Mouse (Mus musculus) limb, embryonic 13.5 days (tissue): ENCODE data around the gene Mllt10. TPM values are rescaled to one million over a fixed set of nuclear protein-coding genes. Genes with fewer than 3 reads are reported as not detected.
A peak's percentile ranks its signal among the peaks of the same experiment; 100 is the strongest.

Experiments used
- ATAC-seq: fragments of 200-750 bp; cut with Nextera tagmentation; 2 replicates; pipeline ENCODE4 v1.8.0; 2017; ENCODE audit warnings: low read depth, moderate number of reproducible peaks, moderate TSS enrichment; ENCODE audit not compliant: low FRiP score
- H3K27ac ChIP-seq: fragments of 300-500 bp; sonication (generic); 2 replicates; pipeline ENCODE4 v1.5.1; 2015; ENCODE audit warnings: inconsistent platforms, mild to moderate bottlenecking, moderate library complexity
- H3K27me3 ChIP-seq: fragments of 300-500 bp; sonication (generic); 2 replicates; pipeline ENCODE4 v1.6.1; 2015; ENCODE audit warnings: mild to moderate bottlenecking, inconsistent platforms
- H3K36me3 ChIP-seq: fragments of 300-500 bp; sonication (generic); 2 replicates; pipeline ENCODE4 v1.6.1; 2015; ENCODE audit warnings: inconsistent platforms, mild to moderate bottlenecking, moderate library complexity
- H3K4me1 ChIP-seq: fragments of 300-500 bp; sonication (generic); 2 replicates; pipeline ENCODE4 v1.6.1; 2015; ENCODE audit warnings: inconsistent platforms
- H3K4me2 ChIP-seq: fragments of 300-500 bp; sonication (generic); replicated peaks from 2 replicates; pipeline ENCODE4 v1.6.1; 2015; ENCODE audit warnings: inconsistent platforms, mild to moderate bottlenecking, moderate library complexity
- H3K4me3 ChIP-seq: fragments of 300-500 bp; sonication (generic); 2 replicates; pipeline ENCODE4 v1.5.1; 2015; ENCODE audit warnings: moderate library complexity, mild to moderate bottlenecking, inconsistent platforms
- H3K9ac ChIP-seq: fragments of 300-500 bp; sonication (generic); 2 replicates; pipeline ENCODE4 v1.6.1; 2015; ENCODE audit warnings: mild to moderate bottlenecking, inconsistent platforms
- H3K9me3 ChIP-seq: fragments of 300-500 bp; sonication (generic); 2 replicates; pipeline ENCODE4 v1.6.1; 2016; ENCODE audit warnings: inconsistent platforms
- WGBS: fragments of 180-500 bp; shearing (Covaris S2); methylation state at CpG from one replicate; pipeline ENCODE4 v1.1.7; 2015; 5-methylcytosine and 5-hydroxymethylcytosine counted together
- polyA plus RNA-seq: library from polyadenylated mRNA; unstranded; fragments of >200 nt; fragmentation: Nextera tagmentation; extraction: Ambion mirVana; gene quantifications from 2 replicates; pipeline ENCODE4 v1.2.1, GENCODE M21; 2015

The Mllt10 gene
- 68.1 and 72.2 TPM in 2 replicates for polyA plus RNA-seq

DNA sequence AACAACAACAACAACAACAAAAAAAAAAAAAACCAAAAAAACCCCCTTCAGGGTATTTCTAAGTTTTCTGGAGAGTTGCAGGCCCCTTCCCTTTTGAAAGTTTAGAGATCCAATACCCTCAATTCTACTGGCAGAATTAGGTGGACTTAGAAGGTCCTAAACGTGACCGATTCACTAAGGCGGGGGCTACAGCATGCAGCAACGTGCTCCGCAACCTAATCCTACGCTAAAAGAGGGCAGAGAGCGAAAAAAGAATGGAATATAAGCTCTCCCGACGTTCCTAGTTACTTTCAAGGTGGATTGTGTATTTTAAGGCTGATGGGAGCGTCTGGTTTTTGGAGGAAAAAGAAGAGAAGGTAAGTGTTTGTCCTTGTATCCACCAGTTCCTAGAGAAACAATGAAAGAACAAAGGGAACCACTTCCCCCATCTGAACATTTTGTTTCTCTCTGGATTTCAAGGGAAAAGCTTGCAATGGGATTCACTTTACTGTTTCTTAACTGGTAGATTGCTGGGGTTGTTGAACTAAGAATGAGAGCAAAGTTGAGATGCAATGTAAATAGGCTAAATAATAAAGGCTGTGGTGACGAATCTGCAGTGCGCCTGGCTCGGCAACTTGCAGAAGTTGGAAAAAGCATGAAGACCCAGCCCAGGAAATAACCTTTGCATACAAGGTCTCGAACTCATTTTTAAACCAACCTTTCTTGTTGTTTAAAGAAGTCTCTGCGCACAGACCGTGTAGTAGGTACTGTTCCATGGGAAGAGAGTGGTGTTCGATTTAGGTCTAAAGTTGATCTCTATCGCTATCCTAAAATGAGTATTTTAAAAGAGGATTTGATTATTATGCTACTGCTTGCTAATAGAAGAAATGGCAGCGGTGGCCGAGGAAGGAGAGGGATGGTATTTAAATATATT is at the start of gene Mllt10:
Gene Mllt10 (plus strand): TSS at position 222 of the 913 bp plus-strand sequence.
- Histone ChIP-seq H3K27me3 (no peaks in the 10 kb centered on the region), H3K4me3 (peak within 1 kb of the TSS; percentile 61), H3K9me3 (no peaks in the 10 kb centered on the region), H3K4me2 (peak within 1 kb of the TSS; percentile 88), H3K27ac (peak within 1 kb of the TSS; percentile 100), H3K4me1 (peaks cover 48% of the 10 kb centered on the region), H3K9ac (peak within 1 kb of the TSS; percentile 96), H3K36me3 (no peaks in the 10 kb centered on the region)
- ATAC-seq, result no peak
- WGBS, result 3% methylated on average over 20 of the region's 20 CpGs

DNA sequence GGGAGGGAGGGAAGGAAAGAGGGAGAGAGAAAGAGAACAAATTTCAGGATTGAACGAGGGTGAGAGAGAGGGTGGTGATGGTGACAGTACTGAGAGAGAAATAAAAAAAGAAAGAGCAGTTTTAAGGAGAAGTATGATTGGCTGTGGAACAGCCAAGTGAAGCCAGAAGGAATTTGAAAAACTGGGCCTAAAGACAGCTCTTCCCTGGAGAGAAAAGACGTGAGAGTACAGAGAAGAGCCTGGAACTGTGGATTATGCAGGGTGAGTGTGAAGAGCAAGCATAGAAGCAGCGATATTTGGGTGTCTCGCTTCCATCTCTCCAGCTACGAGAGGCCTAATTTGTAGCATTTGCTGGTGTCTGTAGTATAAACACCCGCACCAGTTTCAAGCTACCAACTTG is 43.8 kb upstream of the Mllt10 start:
- WGBS, result 82% methylated on average over 6 of the region's 6 CpGs
- Histone ChIP-seq H3K27me3 (no peaks in the 10 kb centered on the region), H3K9me3 (no peaks in the 10 kb centered on the region), H3K4me2 (no peak overlapping the region), H3K36me3 (no peaks in the 10 kb centered on the region), H3K4me1 (no peaks in the 10 kb centered on the region), H3K27ac (no peak overlapping the region), H3K9ac (no peak overlapping the region), H3K4me3 (no peak overlapping the region)
- ATAC-seq, result no peak

DNA sequence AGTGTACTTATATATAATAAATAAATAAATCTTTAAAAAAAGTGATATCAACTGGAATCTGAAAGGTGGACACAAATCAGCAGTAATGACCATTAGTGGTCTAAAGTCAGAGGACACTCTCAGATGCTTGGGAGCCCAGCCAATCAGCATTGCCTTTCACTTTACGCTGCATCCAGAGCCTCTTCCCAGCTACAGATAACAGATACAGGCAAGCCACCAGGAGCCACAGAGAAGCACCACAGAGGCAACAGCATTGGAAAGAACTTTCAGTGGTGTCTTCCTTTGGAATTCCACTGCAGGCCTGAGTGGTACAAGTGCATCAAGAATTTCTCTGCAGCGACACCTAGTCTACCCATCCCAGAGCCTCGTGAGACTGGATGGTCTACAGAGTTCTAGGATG is 42.2 kb upstream of the Mllt10 start:
- 91% methylated on average over 3 of the region's 3 CpGs for WGBS
- no peaks in the 10 kb centered on the region for H3K4me1 ChIP-seq
- H3K4me2 ChIP-seq, result no peak overlapping the region
- no peak overlapping the region for H3K4me3 ChIP-seq
- no peak overlapping the region for H3K9ac ChIP-seq
- no peaks in the 10 kb centered on the region for H3K27me3 ChIP-seq
- H3K27ac ChIP-seq, result no peak overlapping the region
- H3K36me3 ChIP-seq, result no peaks in the 10 kb centered on the region
- no peak for ATAC-seq
- no peaks in the 10 kb centered on the region for H3K9me3 ChIP-seq

DNA sequence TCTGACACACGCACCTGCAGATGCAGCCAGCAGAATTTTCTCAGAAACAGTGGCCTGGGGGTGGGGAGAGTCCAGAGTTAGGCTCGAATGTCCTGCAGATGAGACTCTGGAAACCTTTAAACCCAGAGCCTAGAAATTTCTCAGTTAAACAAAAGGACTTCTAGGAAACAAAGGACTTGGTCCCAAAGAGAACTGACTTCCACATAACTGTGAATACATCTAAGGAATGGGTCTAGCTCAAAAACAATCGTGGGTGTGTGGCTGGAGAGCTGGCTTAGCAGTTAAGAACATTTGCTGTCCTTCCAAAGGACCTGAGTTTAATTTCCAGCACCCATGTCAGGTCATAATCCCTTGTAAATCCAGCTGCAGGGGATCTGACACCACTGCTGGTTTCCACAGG is 39.5 kb upstream of the Mllt10 start:
- Histone ChIP-seq H3K36me3 (no peaks in the 10 kb centered on the region), H3K9ac (no peak overlapping the region), H3K4me1 (peaks cover 6% of the 10 kb centered on the region; the same call in 1 of the 2 replicates), H3K27ac (no peak overlapping the region), H3K27me3 (no peaks in the 10 kb centered on the region), H3K4me2 (no peak overlapping the region), H3K9me3 (no peaks in the 10 kb centered on the region), H3K4me3 (no peak overlapping the region)
- 67% methylated on average over 3 of the region's 3 CpGs for WGBS
- no peak for ATAC-seq

DNA sequence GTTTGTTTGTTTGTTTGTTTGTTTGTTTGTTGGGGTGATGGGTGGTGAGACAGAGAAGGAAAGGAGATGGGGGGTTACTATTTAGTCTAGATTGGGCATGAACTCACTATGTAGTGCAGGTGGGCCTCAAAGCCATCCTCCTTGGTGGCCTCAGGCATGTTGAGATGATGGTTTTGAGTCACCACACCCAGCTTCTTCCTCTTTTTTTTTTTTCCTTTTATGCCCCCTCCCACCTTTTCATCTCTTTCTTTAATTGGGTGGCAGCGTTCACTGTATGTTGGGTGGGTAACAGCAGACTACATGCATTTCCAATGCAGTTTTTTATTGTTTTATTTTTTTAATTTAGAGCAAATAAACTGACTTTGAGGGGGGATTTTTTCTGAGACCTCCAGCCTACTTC is 38.4 kb upstream of the Mllt10 start:
- WGBS, result 85% methylated on average over 1 of the region's 1 CpGs
- no peak overlapping the region for H3K4me3 ChIP-seq
- H3K9ac ChIP-seq, result no peak overlapping the region

DNA sequence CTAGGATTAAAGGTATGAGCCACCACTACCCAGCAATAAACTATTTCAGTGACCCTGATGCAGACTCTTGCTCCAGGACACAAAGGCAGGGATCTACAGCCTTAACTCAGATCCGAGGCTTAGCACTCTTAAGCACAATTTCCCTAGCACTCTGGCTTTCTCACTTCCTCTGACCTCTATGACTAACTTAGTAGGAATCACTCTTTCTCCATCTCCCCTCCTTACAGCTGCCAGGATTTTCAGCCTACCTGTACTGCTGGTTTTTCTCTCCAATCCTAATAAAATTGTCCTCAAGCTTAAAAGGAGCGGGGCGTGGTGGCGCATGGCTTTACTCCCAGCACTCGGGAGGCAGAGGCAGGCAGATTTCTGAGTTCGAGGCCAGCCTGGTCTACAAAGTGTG is 37.7 kb upstream of the Mllt10 start:
- ATAC-seq, result no peak
- H3K27me3 ChIP-seq, result no peaks in the 10 kb centered on the region
- peaks cover 6% of the 10 kb centered on the region; the same call in 1 of the 2 replicates for H3K4me1 ChIP-seq
- no peaks in the 10 kb centered on the region for H3K9me3 ChIP-seq
- no peak overlapping the region for H3K4me3 ChIP-seq
- no peaks in the 10 kb centered on the region for H3K36me3 ChIP-seq
- H3K4me2 ChIP-seq, result no peak overlapping the region
- WGBS, result 90% methylated on average over 6 of the region's 6 CpGs
- H3K27ac ChIP-seq, result no peak overlapping the region
- H3K9ac ChIP-seq, result no peak overlapping the region

More for the DNA sequence above, 38.4 kb upstream of the Mllt10 start:
- Histone ChIP-seq H3K36me3 (no peaks in the 10 kb centered on the region), H3K4me1 (peaks cover 6% of the 10 kb centered on the region; the same call in 1 of the 2 replicates), H3K4me2 (no peak overlapping the region), H3K9me3 (no peaks in the 10 kb centered on the region), H3K27ac (no peak overlapping the region), H3K27me3 (no peaks in the 10 kb centered on the region)
- ATAC-seq, result no peak

DNA sequence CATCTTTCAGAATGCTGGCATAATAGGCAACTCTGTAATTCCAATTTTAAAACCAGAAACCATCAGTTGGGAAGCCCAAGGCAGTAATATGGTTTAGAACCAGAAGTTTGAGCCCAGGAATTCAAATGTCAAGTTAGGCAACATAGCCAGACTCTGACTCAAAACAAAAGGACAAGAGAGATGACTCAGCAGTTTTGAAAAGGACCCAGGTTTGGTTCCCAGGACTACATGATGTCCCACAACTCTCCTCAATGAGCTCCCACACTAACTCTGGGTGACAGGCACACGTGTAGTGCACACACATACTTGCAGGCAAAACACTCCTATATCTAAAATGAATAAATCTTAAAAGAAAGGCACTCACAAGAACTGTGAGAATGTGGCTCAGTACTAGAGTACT is 35.9 kb upstream of the Mllt10 start:
- Histone ChIP-seq H3K4me1 (peaks cover 6% of the 10 kb centered on the region; the same call in 1 of the 2 replicates), H3K27ac (no peak overlapping the region), H3K9ac (no peak overlapping the region), H3K4me3 (no peak overlapping the region), H3K9me3 (no peaks in the 10 kb centered on the region), H3K36me3 (no peaks in the 10 kb centered on the region), H3K4me2 (no peak overlapping the region), H3K27me3 (no peaks in the 10 kb centered on the region)
- WGBS, result 75% methylated on average over 1 of the region's 1 CpGs
- no peak for ATAC-seq

DNA sequence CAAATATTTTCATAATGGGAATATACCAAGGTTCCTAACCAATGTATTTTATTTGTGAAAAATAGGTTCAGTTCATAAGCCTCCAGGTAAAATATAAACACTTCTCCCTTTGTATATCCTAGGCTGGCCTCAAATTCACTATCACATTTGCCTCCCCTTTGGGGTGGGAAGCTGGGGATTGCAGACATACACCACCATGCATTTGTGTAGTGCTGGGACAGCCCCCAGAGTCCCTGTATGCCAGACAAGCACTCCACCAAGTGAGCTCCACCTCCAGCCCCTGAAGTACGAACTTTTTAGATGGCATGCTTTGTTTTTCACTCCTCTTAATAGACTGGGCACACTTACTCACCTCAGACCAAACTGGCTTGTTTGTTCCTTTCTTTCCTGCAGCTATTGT is 32.2 kb upstream of the Mllt10 start:
- no peak overlapping the region for H3K4me2 ChIP-seq
- no peaks in the 10 kb centered on the region for H3K36me3 ChIP-seq
- no peak for ATAC-seq
- peaks cover 16% of the 10 kb centered on the region for H3K4me1 ChIP-seq
- H3K9me3 ChIP-seq, result no peaks in the 10 kb centered on the region
- no peak overlapping the region for H3K4me3 ChIP-seq
- no peaks in the 10 kb centered on the region for H3K27me3 ChIP-seq
- 56% methylated on average over 1 of the region's 1 CpGs for WGBS
- H3K9ac ChIP-seq, result no peak overlapping the region
- no peak overlapping the region for H3K27ac ChIP-seq

DNA sequence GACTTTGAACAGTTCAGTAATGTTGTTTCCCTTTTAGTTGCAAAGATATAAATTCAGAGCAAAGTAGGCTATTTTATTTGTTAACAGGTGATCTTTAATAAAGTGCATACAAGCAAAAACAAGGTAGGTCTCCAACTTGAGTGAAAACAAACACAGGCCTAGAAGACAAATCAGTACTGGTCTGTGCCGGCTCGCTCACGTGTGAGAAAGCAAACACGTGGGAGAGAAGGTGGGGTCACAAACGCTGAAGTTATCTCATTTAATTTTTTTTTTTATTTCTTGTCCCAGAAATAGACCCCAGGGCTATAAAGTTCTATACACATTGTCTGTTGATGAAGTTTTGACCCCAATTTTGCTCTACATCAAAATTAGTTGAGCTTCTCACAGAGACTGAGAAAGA is 29.9 kb upstream of the Mllt10 start:
- peaks cover 14% of the 10 kb centered on the region for H3K4me1 ChIP-seq
- no peak for ATAC-seq
- H3K9ac ChIP-seq, result no peak overlapping the region
- no peak overlapping the region for H3K27ac ChIP-seq
- no peaks in the 10 kb centered on the region for H3K27me3 ChIP-seq
- H3K4me2 ChIP-seq, result peak overlapping the region; percentile 99
- peak overlapping the region; percentile 67; the same call in 1 of the 2 replicates for H3K4me3 ChIP-seq
- H3K36me3 ChIP-seq, result no peaks in the 10 kb centered on the region
- WGBS, result 68% methylated on average over 5 of the region's 5 CpGs
- H3K9me3 ChIP-seq, result no peaks in the 10 kb centered on the region

DNA sequence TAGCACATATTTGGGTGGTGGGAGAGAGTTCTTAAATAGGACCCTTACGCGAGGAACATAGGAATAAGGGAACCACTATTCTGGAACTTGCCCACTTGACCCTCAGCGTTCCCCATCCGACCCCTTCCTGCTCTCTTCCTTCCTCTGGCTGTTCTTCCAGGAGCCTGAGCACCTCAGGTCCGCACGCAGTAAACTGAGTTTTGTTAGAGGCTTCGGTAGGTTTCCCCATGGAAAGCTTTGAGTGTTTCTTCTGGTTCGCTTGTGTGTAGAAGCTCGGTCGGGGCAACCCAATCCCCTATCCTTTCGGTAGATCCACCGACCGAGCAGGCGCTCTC is 29.3 kb upstream of the Mllt10 start:
- peak overlapping the region; percentile 95 for H3K9ac ChIP-seq
- H3K4me1 ChIP-seq, result peaks cover 14% of the 10 kb centered on the region
- peak overlapping the region; percentile 67 for H3K4me3 ChIP-seq
- no peak for ATAC-seq
- peak overlapping the region; percentile 70 for H3K27ac ChIP-seq
- no peaks in the 10 kb centered on the region for H3K36me3 ChIP-seq
- no peaks in the 10 kb centered on the region for H3K27me3 ChIP-seq
- WGBS, result 3% methylated on average over 14 of the region's 14 CpGs
- H3K9me3 ChIP-seq, result no peaks in the 10 kb centered on the region
- peak overlapping the region; percentile 99 for H3K4me2 ChIP-seq

DNA sequence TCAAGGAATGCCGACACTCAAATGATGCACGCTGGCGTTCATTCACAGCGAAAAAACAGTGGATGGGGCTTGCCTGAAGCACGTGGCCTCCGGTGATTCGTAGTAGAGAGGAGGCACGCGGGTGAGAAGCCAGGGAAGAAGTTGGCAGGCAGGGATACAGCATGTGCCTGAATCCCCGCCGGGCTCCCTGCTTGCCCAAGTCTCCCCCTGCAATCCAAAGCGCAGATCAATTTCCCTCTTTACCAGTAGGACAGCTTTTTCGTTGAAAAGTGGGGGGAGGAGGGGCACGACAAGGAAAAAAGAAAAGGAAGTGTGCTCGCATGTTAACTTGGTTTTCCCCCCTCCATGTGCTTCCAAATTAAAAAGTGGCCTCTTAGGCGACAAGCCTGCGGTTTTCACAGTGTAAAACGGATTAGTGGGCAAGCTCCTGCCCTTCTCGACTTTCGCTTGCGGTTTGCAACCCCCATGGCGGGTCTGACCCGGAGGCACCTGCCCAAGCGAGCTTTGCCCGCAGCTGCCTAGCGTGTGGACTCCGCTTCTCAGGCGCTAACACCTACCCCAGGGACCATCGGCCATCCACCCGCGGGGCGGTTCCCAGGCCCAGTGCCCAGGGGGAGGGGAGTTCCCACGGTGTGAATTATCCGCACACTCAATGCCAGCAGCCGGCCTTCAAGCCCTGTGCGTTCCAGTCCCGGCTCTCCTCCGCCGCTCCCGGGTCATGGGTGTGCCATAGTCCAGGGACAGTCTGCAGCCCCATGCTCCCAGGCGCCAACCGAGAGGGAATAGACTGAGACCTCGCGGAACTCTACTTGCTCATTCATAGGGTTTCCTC is 28.7 kb upstream of the Mllt10 start:
- Histone ChIP-seq H3K4me2 (peak overlapping the region; percentile 99), H3K9me3 (no peaks in the 10 kb centered on the region), H3K36me3 (no peaks in the 10 kb centered on the region), H3K4me3 (peak overlapping the region; percentile 67), H3K9ac (peak overlapping the region; percentile 95), H3K27ac (peak overlapping the region; percentile 70), H3K27me3 (no peaks in the 10 kb centered on the region), H3K4me1 (peaks cover 20% of the 10 kb centered on the region)
- under 1% methylated on average over 44 of the region's 44 CpGs for WGBS
- no peak for ATAC-seq
